29 mouse cellular contexts compared by ENCODE assay signal in genomic region chr17:43386331-43386730, GRCm38 (mm10). TPM values are rescaled to one million over a fixed set of nuclear protein-coding genes. Genes with fewer than 3 reads are reported as not detected.
A peak's percentile ranks its signal among the peaks of the same experiment; 100 is the strongest.
DNase-seq lines count a peak whose midpoint lies in the region; ATAC-seq and TF ChIP-seq lines count a peak whose summit lies in the region.
"Had no signal": no experiment of that assay in that cellular context is flagged by ENCODE, and none has a peak within 500 bp of the region (broad histone marks: within the 10 kb centered on the region; RNA-seq: fewer than 3 reads in every experiment).

No protein-coding gene starts in this region.

- no peak overlapping the region for H3K4me2 ChIP-seq in heart, embryonic 11.5 days
- H3K4me2 ChIP-seq: embryonic facial prominence, embryonic 13.5 days; forebrain, embryonic 12.5 days; forebrain, embryonic 15.5 days; heart, embryonic 13.5 days; hindbrain, embryonic 12.5 days; hindbrain, embryonic 15.5 days had no signal

- no peak for TF ChIP-seq CTCF in heart, adult 2 months (IDR thresholded peaks at IDR 0.05)

- no peaks in the 10 kb centered on the region for H3K9me3 ChIP-seq in heart, embryonic 11.5 days (replicated peaks; ENCODE audit: control insufficient read depth, low read length)
- H3K9me3 ChIP-seq in heart, embryonic 10.5 days, result no peaks in the 10 kb centered on the region
- H3K9me3 ChIP-seq: embryonic facial prominence, embryonic 10.5 days; embryonic facial prominence, embryonic 13.5 days; forebrain, embryonic 12.5 days; forebrain, embryonic 15.5 days; heart, embryonic 13.5 days; hindbrain, embryonic 12.5 days; hindbrain, embryonic 15.5 days had no signal

- no peak overlapping the region for H3K4me3 ChIP-seq in heart, adult 2 months
- no peak overlapping the region for H3K4me3 ChIP-seq in heart, embryonic 11.5 days (ENCODE audit: low read depth, low read length)
- no peak overlapping the region for H3K4me3 ChIP-seq in heart, embryonic 10.5 days
- H3K4me3 ChIP-seq: embryonic facial prominence, embryonic 10.5 days; embryonic facial prominence, embryonic 13.5 days; erythroblast, embryonic 14.5 days; forebrain, embryonic 12.5 days; forebrain, embryonic 15.5 days; heart, embryonic 13.5 days; hindbrain, embryonic 12.5 days; hindbrain, embryonic 15.5 days had no signal

- TF ChIP-seq EP300 in heart, adult 2 months (IDR thresholded peaks at IDR 0.05; ENCODE audit: insufficient read depth, low read depth, low read length), result no peak

- no peak for TF ChIP-seq POLR2A in heart, adult 2 months (IDR thresholded peaks at IDR 0.05; ENCODE audit: insufficient read depth, low read depth, low read length)

- peaks cover 13% of the 10 kb centered on the region for H3K36me3 ChIP-seq in heart, adult 2 months (ENCODE audit: control insufficient read depth, insufficient read depth, low read length)
- H3K36me3 ChIP-seq in heart, embryonic 11.5 days (ENCODE audit: control insufficient read depth, insufficient read depth, low read length), result no peaks in the 10 kb centered on the region
- H3K36me3 ChIP-seq in heart, embryonic 10.5 days, result no peaks in the 10 kb centered on the region
- H3K36me3 ChIP-seq: embryonic facial prominence, embryonic 10.5 days; embryonic facial prominence, embryonic 13.5 days; forebrain, embryonic 12.5 days; forebrain, embryonic 15.5 days; G1E; heart, embryonic 13.5 days; hindbrain, embryonic 12.5 days; hindbrain, embryonic 15.5 days had no signal

- no peak overlapping the region for H3K9ac ChIP-seq in heart, adult 2 months (ENCODE audit: low read depth, low read length)
- H3K9ac ChIP-seq in heart, embryonic 11.5 days (ENCODE audit: low read depth, low read length), result no peak overlapping the region
- H3K9ac ChIP-seq: embryonic facial prominence, embryonic 13.5 days; forebrain, embryonic 12.5 days; forebrain, embryonic 15.5 days; heart, embryonic 13.5 days; hindbrain, embryonic 12.5 days; hindbrain, embryonic 15.5 days had no signal

- no peaks in the 10 kb centered on the region for H3K27me3 ChIP-seq in heart, adult 2 months (ENCODE audit: control insufficient read depth, insufficient read depth, low read length)
- no peaks in the 10 kb centered on the region for H3K27me3 ChIP-seq in heart, embryonic 11.5 days (ENCODE audit: control insufficient read depth, insufficient read depth, low read length)
- no peaks in the 10 kb centered on the region for H3K27me3 ChIP-seq in heart, embryonic 10.5 days (ENCODE audit: insufficient read depth, poor library complexity, severe bottlenecking)
- H3K27me3 ChIP-seq: CH12.LX; embryonic facial prominence, embryonic 13.5 days; forebrain, embryonic 12.5 days; forebrain, embryonic 15.5 days; heart, embryonic 13.5 days; hindbrain, embryonic 12.5 days; hindbrain, embryonic 15.5 days had no signal

- WGBS in heart, adult 2 months, result 57% methylated on average over 5 of the region's 5 CpGs
- WGBS in heart, embryonic 11.5 days (ENCODE audit: insufficient replicate concordance), result 89% methylated on average over 5 of the region's 5 CpGs
- 80% methylated on average over 5 of the region's 5 CpGs for WGBS in heart, embryonic 10.5 days

- H3K4me1 ChIP-seq in heart, adult 2 months (ENCODE audit: control insufficient read depth, insufficient read depth, low read length), result peaks cover 12% of the 10 kb centered on the region
- H3K4me1 ChIP-seq in heart, embryonic 11.5 days (ENCODE audit: control insufficient read depth, insufficient read depth, low read length), result peaks cover 9% of the 10 kb centered on the region
- peaks cover 21% of the 10 kb centered on the region for H3K4me1 ChIP-seq in heart, embryonic 10.5 days
- H3K4me1 ChIP-seq: embryonic facial prominence, embryonic 13.5 days; forebrain, embryonic 12.5 days; forebrain, embryonic 15.5 days; hindbrain, embryonic 12.5 days; hindbrain, embryonic 15.5 days had no signal

- peak overlapping the region; percentile 57 for H3K27ac ChIP-seq in heart, adult 2 months
- no peak overlapping the region for H3K27ac ChIP-seq in heart, embryonic 11.5 days (ENCODE audit: low read depth, low read length)
- no peak overlapping the region for H3K27ac ChIP-seq in heart, embryonic 10.5 days
- H3K27ac ChIP-seq: embryonic facial prominence, embryonic 10.5 days; embryonic facial prominence, embryonic 13.5 days; forebrain, embryonic 12.5 days; forebrain, embryonic 15.5 days; heart, embryonic 13.5 days; hindbrain, embryonic 12.5 days; hindbrain, embryonic 15.5 days had no signal

- intact Hi-C loops in heart, adult 2 months (cut with DNase I), result no loop called here

- ATAC-seq in heart, embryonic 11.5 days (replicated peaks; ENCODE audit: insufficient number of reproducible peaks, low FRiP score, low TSS enrichment), result no peak
- ATAC-seq: activated CD4-positive, CD25-positive, alpha-beta regulatory T cell, adult 4 months; forebrain, embryonic 15.5 days; intestine, postnatal 0 days had no signal

- no peaks in the 10 kb centered on the region for H3K79me2 ChIP-seq in heart, adult 2 months (replicated peaks; ENCODE audit: control insufficient read depth, insufficient read depth, low read length)

- no peak for DNase-seq in heart, adult 2 months
- peak; percentile 70 for DNase-seq in NIH3T3 (ENCODE audit: low read depth)
- DNase-seq in adipocyte (ENCODE audit: low spot score), result peak; percentile 29
- DNase-seq in thymus, adult 18-20 months, result no peak
- no peak for DNase-seq in heart, embryonic 10.5 days (ENCODE audit: low spot score)
- DNase-seq: adrenal gland, postnatal 10 days; adrenal gland, postnatal 36 days; cerebellum, adult 11 months; cerebellum, adult 8-10 months; cerebellum, postnatal 10 days; cerebellum, postnatal 36 days; embryo, embryonic 11 days; gastrocnemius, postnatal 14 days; heart, postnatal 14 days; kidney, adult 2 months had no signal

RNA-seq across cellular contexts. Expression of gene Adgrf5, which starts 26.1 kb away (rescaled TPM):
- 100 to 1,000 TPM; 184 to 231 TPM for total RNA-seq in heart, adult 2 months (2021)
- polyA plus RNA-seq in heart, adult 2 months (2012; rRNA removed), result 57.7 and 116 TPM in 2 replicates
- 13.9 and 20.8 TPM in 2 replicates for polyA plus RNA-seq in heart, embryonic 11.5 days (2014; fragmentation: Nextera tagmentation; extraction: Ambion mirVana)
- 12.6 and 19.4 TPM in 2 replicates for polyA plus RNA-seq in heart, embryonic 10.5 days (2016; fragmentation: Nextera tagmentation; extraction: Ambion mirVana)
- total RNA-seq: CH12.LX; hematopoietic stem cell, adult 5-6 weeks had no signal
- polyA plus RNA-seq: erythroblast, embryonic 14.5 days; G1E had no signal

Comparison
In these comparisons a context has a peak if more than half of its experiments do, and no peak if none do; other contexts are left out.
1. DNase-seq: peak in NIH3T3 (single experiment) and adipocyte (single experiment); none in heart, adult 2 months (0 of 2), thymus, adult 18-20 months (0 of 2) and heart, embryonic 10.5 days (single experiment).